ENCODE assay signal across 9 mouse cellular contexts in the genomic region with DNA sequence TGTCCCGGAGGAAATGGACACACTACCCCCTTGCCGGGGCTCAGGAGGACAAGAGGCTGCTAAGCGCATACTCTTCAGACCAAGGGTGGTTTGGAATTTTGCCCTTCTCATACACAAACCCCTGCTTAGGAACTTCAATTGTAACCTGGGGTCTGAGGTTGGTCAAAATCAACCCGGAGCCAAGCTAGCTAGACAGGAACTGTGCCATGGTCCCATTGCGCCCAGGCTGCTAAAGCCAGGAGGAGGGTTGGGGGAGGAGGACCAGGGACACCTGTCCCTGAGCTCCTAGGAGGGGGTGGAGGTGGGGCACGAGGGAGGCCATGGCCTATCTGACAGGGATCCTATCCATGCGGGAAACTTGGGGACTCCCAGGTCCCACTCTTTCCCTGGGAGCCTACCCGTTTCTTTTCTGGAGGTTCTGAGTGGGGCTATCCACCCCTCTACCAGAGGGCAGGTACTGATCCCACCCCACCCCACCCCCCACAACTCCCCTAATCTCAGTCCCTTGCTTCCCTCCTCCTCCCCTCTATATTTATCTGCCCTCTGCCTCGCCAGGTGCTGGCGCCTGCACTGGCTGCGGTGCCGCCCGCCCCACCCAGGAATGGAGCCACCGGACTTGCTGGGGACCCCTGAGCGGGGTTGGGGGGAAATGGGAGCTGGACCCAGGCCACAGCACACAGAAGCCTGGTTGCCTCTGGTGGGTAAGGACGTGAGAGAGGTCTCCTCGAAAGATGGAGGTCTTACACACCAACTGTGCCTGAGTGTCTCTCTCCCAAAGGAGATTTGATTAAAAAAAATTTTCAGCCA. TPM values are rescaled to one million over a fixed set of nuclear protein-coding genes. Genes with fewer than 3 reads are reported as not detected.
DNase-seq lines count a peak whose midpoint lies in the region; ATAC-seq and TF ChIP-seq lines count a peak whose summit lies in the region.
"Had no signal": no experiment of that assay in that cellular context is flagged by ENCODE, and none has a peak within 500 bp of the region (broad histone marks: within the 10 kb centered on the region; RNA-seq: fewer than 3 reads in every experiment).

No protein-coding gene starts in this region.

- peak overlapping the region; percentile 83 for H3K4me3 ChIP-seq in testis, adult 2 months (ENCODE audit: control insufficient read depth, low read depth, low read length)
- peak overlapping the region; percentile 81 for H3K4me3 ChIP-seq in limb, embryonic 14.5 days (replicated peaks; ENCODE audit: low read length)
- H3K4me3 ChIP-seq in stomach, embryonic 15.5 days (replicated peaks): peak overlapping the region; percentile 66

- peaks cover 21% of the 10 kb centered on the region for H3K4me1 ChIP-seq in testis, adult 2 months (ENCODE audit: control insufficient read depth, insufficient read depth, low read length)
- peaks cover 32% of the 10 kb centered on the region for H3K4me1 ChIP-seq in limb, embryonic 14.5 days (ENCODE audit: control insufficient read depth, insufficient read depth, low read length)
- H3K4me1 ChIP-seq in stomach, embryonic 15.5 days: peaks cover 40% of the 10 kb centered on the region

- peak overlapping the region; percentile 66 for H3K9ac ChIP-seq in limb, embryonic 14.5 days (ENCODE audit: low read depth, low read length, severe bottlenecking)
- H3K9ac ChIP-seq in stomach, embryonic 15.5 days: peak overlapping the region; percentile 56

- no peak overlapping the region for H3K27ac ChIP-seq in testis, adult 2 months (ENCODE audit: control insufficient read depth, insufficient read depth, low read depth, low read length)
- no peak overlapping the region for H3K27ac ChIP-seq in limb, embryonic 14.5 days (replicated peaks; ENCODE audit: low read depth, low read length)
- peak overlapping the region; percentile 8; the same call in 1 of the 2 replicates for H3K27ac ChIP-seq in stomach, embryonic 15.5 days

- H3K36me3 ChIP-seq in testis, adult 2 months (ENCODE audit: control insufficient read depth, insufficient read depth, low read length): no peaks in the 10 kb centered on the region
- peaks cover 29% of the 10 kb centered on the region for H3K36me3 ChIP-seq in limb, embryonic 14.5 days (ENCODE audit: control insufficient read depth, insufficient read depth, low read length)
- peaks cover 25% of the 10 kb centered on the region for H3K36me3 ChIP-seq in stomach, embryonic 15.5 days

- 16% methylated on average over 15 of the region's 17 CpGs for WGBS in limb, embryonic 14.5 days
- WGBS in stomach, embryonic 15.5 days: 19% methylated on average over 17 of the region's 17 CpGs

- ATAC-seq in limb, embryonic 14.5 days (ENCODE audit: low FRiP score, low read depth): no peak
- no peak for ATAC-seq in stomach, embryonic 15.5 days (ENCODE audit: insufficient read depth, low FRiP score, low read depth)

- peaks cover 4% of the 10 kb centered on the region for H3K27me3 ChIP-seq in testis, adult 2 months (ENCODE audit: control insufficient read depth, insufficient read depth, low read length)
- peaks cover 66% of the 10 kb centered on the region for H3K27me3 ChIP-seq in limb, embryonic 14.5 days (ENCODE audit: control insufficient read depth, insufficient read depth, low read length)
- peaks cover 12% of the 10 kb centered on the region; the same call in 1 of the 2 replicates for H3K27me3 ChIP-seq in stomach, embryonic 15.5 days (replicated peaks)

- TF ChIP-seq CTCF in testis, adult 2 months (IDR thresholded peaks at IDR 0.05; ENCODE audit: control insufficient read depth, insufficient read depth, insufficient replicate concordance, low read depth, low read length): no peak

- no peak for TF ChIP-seq POLR2A in testis, adult 2 months (IDR thresholded peaks at IDR 0.05; ENCODE audit: control insufficient read depth, low read depth, low read length)
- TF ChIP-seq POLR2A in limb, embryonic 14.5 days (IDR thresholded peaks at IDR 0.05; ENCODE audit: borderline replicate concordance, extremely low read depth, insufficient read depth, insufficient read length): no peak

- H3K4me2 ChIP-seq in limb, embryonic 14.5 days (replicated peaks; ENCODE audit: low read depth, low read length, severe bottlenecking): peak overlapping the region; percentile 52
- peak overlapping the region; percentile 85 for H3K4me2 ChIP-seq in stomach, embryonic 15.5 days

- peak; percentile 45 for DNase-seq in adrenal gland, adult 2 months
- no peak for DNase-seq in adrenal gland, postnatal 36 days
- no peak for DNase-seq in testis, postnatal 10 days (ENCODE audit: low spot score)
- no peak for DNase-seq in limb, embryonic 14.5 days (ENCODE audit: low spot score)
- DNase-seq in right cerebral cortex, postnatal 14 days: no peak
- no peak for DNase-seq in layer of hippocampus, adult 11-12 months (ENCODE audit: low spot score)

- no peaks in the 10 kb centered on the region for H3K9me3 ChIP-seq in limb, embryonic 14.5 days (ENCODE audit: control insufficient read depth, low read length)
- no peaks in the 10 kb centered on the region for H3K9me3 ChIP-seq in stomach, embryonic 15.5 days

RNA-seq across cellular contexts. Expression of gene Cntnap1, which starts 0.8 kb away (rescaled TPM):
- 1 to 10 TPM; 6.8 TPM for total RNA-seq in adrenal gland, adult 2 months (2021)
- polyA plus RNA-seq in adrenal gland, adult 2 months (2012; rRNA removed): 9.3 and 9.4 TPM in 2 replicates
- total RNA-seq in adrenal gland, postnatal 36 days (2021): 1 to 10 TPM; 4.6 to 4.9 TPM
- 0.40 and 0.44 TPM in 2 replicates for polyA plus RNA-seq in testis, adult 2 months (2012; rRNA removed)
- 1.5 and 2.1 TPM in 2 replicates for polyA plus RNA-seq in limb, embryonic 14.5 days (2012; rRNA removed)
- 0.56 and 0.64 TPM in 2 replicates for polyA plus RNA-seq in limb, embryonic 14.5 days (2014; fragmentation: Nextera tagmentation; extraction: Ambion mirVana)
- 2.0 and 2.6 TPM in 2 replicates for polyA plus RNA-seq in stomach, embryonic 15.5 days (2015; fragmentation: Nextera tagmentation; extraction: Ambion mirVana)

RNA-seq across cellular contexts. Expression of gene Plekhh3, which starts 1.6 kb away (rescaled TPM):
- total RNA-seq in adrenal gland, adult 2 months (2021): 10 to 100 TPM; 19.4 to 39.7 TPM
- 112 and 122 TPM in 2 replicates for polyA plus RNA-seq in adrenal gland, adult 2 months (2012; rRNA removed)
- 10 to 100 TPM; 21.5 to 30.0 TPM for total RNA-seq in adrenal gland, postnatal 36 days (2021)
- 2.6 and 4.1 TPM in 2 replicates for polyA plus RNA-seq in testis, adult 2 months (2012; rRNA removed)
- polyA plus RNA-seq in limb, embryonic 14.5 days (2012; rRNA removed): 17.4 and 20.6 TPM in 2 replicates
- 19.6 and 20.5 TPM in 2 replicates for polyA plus RNA-seq in limb, embryonic 14.5 days (2014; fragmentation: Nextera tagmentation; extraction: Ambion mirVana)
- 19.7 and 23.5 TPM in 2 replicates for polyA plus RNA-seq in stomach, embryonic 15.5 days (2015; fragmentation: Nextera tagmentation; extraction: Ambion mirVana)

RNA-seq across cellular contexts. Expression of gene Ccr10, which starts 5.7 kb away (rescaled TPM):
- total RNA-seq in adrenal gland, adult 2 months (2021): under 1 TPM; 0.26 to 0.83 TPM
- 0.84 and 1.6 TPM in 2 replicates for polyA plus RNA-seq in adrenal gland, adult 2 months (2012; rRNA removed)
- total RNA-seq in adrenal gland, postnatal 36 days (2021): under 1 TPM in 1 of 2 experiments, not detected in 1; 0.43 TPM
- polyA plus RNA-seq in testis, adult 2 months (2012; rRNA removed): 0.05 TPM in 1 of 2 replicates, not detected in the other
- polyA plus RNA-seq in limb, embryonic 14.5 days (2012; rRNA removed): 0.09 and 0.17 TPM in 2 replicates
- polyA plus RNA-seq in limb, embryonic 14.5 days (2014; fragmentation: Nextera tagmentation; extraction: Ambion mirVana): 0.11 and 0.41 TPM in 2 replicates
- polyA plus RNA-seq in stomach, embryonic 15.5 days (2015; fragmentation: Nextera tagmentation; extraction: Ambion mirVana): 0.19 and 0.34 TPM in 2 replicates
- total RNA-seq: common myeloid progenitor, adult 5-6 weeks had no signal

RNA-seq across cellular contexts. Expression of gene Tubg2, which starts 13.8 kb away (rescaled TPM):
- total RNA-seq in adrenal gland, adult 2 months (2021): 1 to 10 TPM; 6.2 to 7.5 TPM
- 5.5 and 6.0 TPM in 2 replicates for polyA plus RNA-seq in adrenal gland, adult 2 months (2012; rRNA removed)
- 1 to 10 TPM; 5.9 to 7.0 TPM for total RNA-seq in adrenal gland, postnatal 36 days (2021)
- 1.6 and 1.9 TPM in 2 replicates for polyA plus RNA-seq in testis, adult 2 months (2012; rRNA removed)
- polyA plus RNA-seq in limb, embryonic 14.5 days (2012; rRNA removed): 6.2 and 7.3 TPM in 2 replicates
- 7.1 and 8.0 TPM in 2 replicates for polyA plus RNA-seq in limb, embryonic 14.5 days (2014; fragmentation: Nextera tagmentation; extraction: Ambion mirVana)
- polyA plus RNA-seq in stomach, embryonic 15.5 days (2015; fragmentation: Nextera tagmentation; extraction: Ambion mirVana): 3.4 and 3.8 TPM in 2 replicates
- total RNA-seq: common myeloid progenitor, adult 5-6 weeks had no signal

RNA-seq across cellular contexts. Expression of gene Tubg1, which starts 49.8 kb away (rescaled TPM):
- 10 to 100 TPM; 42.9 to 43.0 TPM for total RNA-seq in adrenal gland, adult 2 months (2021)
- polyA plus RNA-seq in adrenal gland, adult 2 months (2012; rRNA removed): 15.2 and 42.7 TPM in 2 replicates
- total RNA-seq in adrenal gland, postnatal 36 days (2021): 10 to 100 TPM; 41.3 to 42.7 TPM
- 22.4 and 27.3 TPM in 2 replicates for polyA plus RNA-seq in testis, adult 2 months (2012; rRNA removed)
- polyA plus RNA-seq in limb, embryonic 14.5 days (2012; rRNA removed): 32.4 and 36.8 TPM in 2 replicates
- 52.5 and 52.7 TPM in 2 replicates for polyA plus RNA-seq in limb, embryonic 14.5 days (2014; fragmentation: Nextera tagmentation; extraction: Ambion mirVana)
- polyA plus RNA-seq in stomach, embryonic 15.5 days (2015; fragmentation: Nextera tagmentation; extraction: Ambion mirVana): 58.5 and 64.0 TPM in 2 replicates
